Mouse (Mus musculus): ENCODE results near the gene Paox. TPM values are rescaled to one million over a fixed set of nuclear protein-coding genes. Genes with fewer than 3 reads are reported as not detected.
"Not testable (repeated sequence)": the region's sequence is repeated elsewhere in the genome, so short reads cannot be mapped to it uniquely, and the experiment has no call there.

The Paox gene
- polyA plus RNA-seq, 1 experiment from 2014 or later: 11.1 TPM

- ATAC-seq (ENCODE audit: low FRiP score): peak; percentile 98
These were observed 9.9 kb downstream of the Paox start for GRCm38 (mm10) chr7:140125278-140126021.

GRCm38 (mm10) chr7:140126022-140126350, 10.4 kb downstream of the Paox start:
- peak overlapping the region; percentile 52 for H3K4me3 ChIP-seq (replicated peaks)
- peak; percentile 5; the same call in 1 of the 2 replicates for ATAC-seq (ENCODE audit: low FRiP score)
- peak overlapping the region; percentile 80 for H3K4me2 ChIP-seq
- peaks cover 4% of the 10 kb centered on the region; the same call in 1 of the 2 replicates for H3K4me1 ChIP-seq
- 6% methylated on average over 5 of the region's 5 CpGs for WGBS
- peaks cover 3% of the 10 kb centered on the region; the same call in 1 of the 2 replicates for H3K36me3 ChIP-seq (replicated peaks)
- peaks cover 12% of the 10 kb centered on the region; the same call in 1 of the 2 replicates for H3K27me3 ChIP-seq
- H3K27ac ChIP-seq: no peak overlapping the region
- peak overlapping the region; percentile 61 for H3K9ac ChIP-seq
- no peaks in the 10 kb centered on the region for H3K9me3 ChIP-seq

More at GRCm38 (mm10) chr7:140125278-140126021, 9.9 kb downstream of the Paox start:
- Histone ChIP-seq H3K27me3 (peaks cover 12% of the 10 kb centered on the region; the same call in 1 of the 2 replicates), H3K4me3 (replicated peaks) (peak overlapping the region; percentile 52), H3K27ac (no peak overlapping the region), H3K36me3 (replicated peaks) (peaks cover 3% of the 10 kb centered on the region; the same call in 1 of the 2 replicates), H3K4me1 (peaks cover 4% of the 10 kb centered on the region; the same call in 1 of the 2 replicates), H3K4me2 (peak overlapping the region; percentile 80), H3K9ac (peak overlapping the region; percentile 61), H3K9me3 (no peaks in the 10 kb centered on the region)
- WGBS: 1% methylated on average over 40 of the region's 40 CpGs

GRCm38 (mm10) chr7:140126934-140127333, 11.3 kb downstream of the Paox start:
- ATAC-seq (ENCODE audit: low FRiP score): no peak
- H3K27ac ChIP-seq: no peak overlapping the region
- no peak overlapping the region for H3K4me2 ChIP-seq
- H3K27me3 ChIP-seq: peaks cover 12% of the 10 kb centered on the region; the same call in 1 of the 2 replicates
- H3K4me1 ChIP-seq: peaks cover 4% of the 10 kb centered on the region; the same call in 1 of the 2 replicates
- 93% methylated on average over 3 of the region's 3 CpGs for WGBS
- H3K4me3 ChIP-seq (replicated peaks): no peak overlapping the region
- peaks cover 3% of the 10 kb centered on the region; the same call in 1 of the 2 replicates for H3K36me3 ChIP-seq (replicated peaks)
- H3K9ac ChIP-seq: no peak overlapping the region
- H3K9me3 ChIP-seq: no peaks in the 10 kb centered on the region

- H3K4me2 ChIP-seq: no peak overlapping the region
- WGBS: 90% methylated on average over 2 of the region's 2 CpGs
- no peak for ATAC-seq (ENCODE audit: low FRiP score)
- H3K27me3 ChIP-seq: peaks cover 12% of the 10 kb centered on the region; the same call in 1 of the 2 replicates
- H3K4me3 ChIP-seq (replicated peaks): no peak overlapping the region
- no peak overlapping the region for H3K9ac ChIP-seq
- no peaks in the 10 kb centered on the region for H3K9me3 ChIP-seq
- H3K27ac ChIP-seq: no peak overlapping the region
- peaks cover 4% of the 10 kb centered on the region; the same call in 1 of the 2 replicates for H3K4me1 ChIP-seq
- H3K36me3 ChIP-seq (replicated peaks): peaks cover 3% of the 10 kb centered on the region; the same call in 1 of the 2 replicates
These were observed 12.3 kb downstream of the Paox start for GRCm38 (mm10) chr7:140127911-140128310.

- not testable (repeated sequence) for ATAC-seq (ENCODE audit: low FRiP score); H3K36me3 ChIP-seq (replicated peaks); H3K4me1 ChIP-seq; H3K9me3 ChIP-seq; H3K27me3 ChIP-seq; H3K4me3 ChIP-seq (replicated peaks); H3K27ac ChIP-seq; H3K4me2 ChIP-seq; H3K9ac ChIP-seq
- 93% methylated on average over 7 of the region's 7 CpGs for WGBS
These were observed 16.6 kb downstream of the Paox start for GRCm38 (mm10) chr7:140132184-140132583.

GRCm38 (mm10) chr7:140134033-140134432, 18.4 kb downstream of the Paox start:
- not testable (repeated sequence) for H3K4me3 ChIP-seq (replicated peaks); H3K27me3 ChIP-seq; H3K4me1 ChIP-seq; H3K36me3 ChIP-seq (replicated peaks); H3K27ac ChIP-seq; H3K4me2 ChIP-seq; H3K9ac ChIP-seq; ATAC-seq (ENCODE audit: low FRiP score); H3K9me3 ChIP-seq
- WGBS: 90% methylated on average over 7 of the region's 7 CpGs

GRCm38 (mm10) chr7:140135106-140135770, 19.6 kb downstream of the Paox start:
- Histone ChIP-seq H3K27ac (no peak overlapping the region), H3K4me3 (replicated peaks) (no peak overlapping the region), H3K27me3 (no peaks in the 10 kb centered on the region), H3K36me3 (replicated peaks) (peaks cover under 1% of the 10 kb centered on the region; the same call in 1 of the 2 replicates), H3K4me2 (no peak overlapping the region), H3K9ac (no peak overlapping the region), H3K9me3 (no peaks in the 10 kb centered on the region), H3K4me1 (peaks cover 7% of the 10 kb centered on the region)
- WGBS: 94% methylated on average over 5 of the region's 5 CpGs
- no peak for ATAC-seq (ENCODE audit: low FRiP score)

GRCm38 (mm10) chr7:140137135-140138020, 21.8 kb downstream of the Paox start, which contains the start of gene Mtg1:
Mtg1 (plus strand) TSS chr7:140137564.
- Histone ChIP-seq H3K9me3 (no peaks in the 10 kb centered on the region), H3K27me3 (no peaks in the 10 kb centered on the region), H3K27ac (peak within 1 kb of the TSS; percentile 63), H3K9ac (peak within 1 kb of the TSS; percentile 84), H3K4me2 (peak within 1 kb of the TSS; percentile 89), H3K4me3 (replicated peaks) (peak within 1 kb of the TSS; percentile 68), H3K4me1 (peaks cover 7% of the 10 kb centered on the region), H3K36me3 (replicated peaks) (no peaks in the 10 kb centered on the region)
- 2% methylated on average over 39 of the region's 39 CpGs for WGBS
- peak; percentile 98 for ATAC-seq (ENCODE audit: low FRiP score)

GRCm38 (mm10) chr7:140138021-140138310, 22.4 kb downstream of the Paox start:
- WGBS: 2% methylated on average over 8 of the region's 8 CpGs
- no peak for ATAC-seq (ENCODE audit: low FRiP score)
- peak overlapping the region; percentile 68 for H3K4me3 ChIP-seq (replicated peaks)

GRCm38 (mm10) chr7:140141350-140141749, 25.8 kb downstream of the Paox start:
- no peaks in the 10 kb centered on the region; the same call in 1 of the 2 replicates for H3K36me3 ChIP-seq (replicated peaks)
- H3K9me3 ChIP-seq: no peaks in the 10 kb centered on the region
- peaks cover 7% of the 10 kb centered on the region for H3K4me1 ChIP-seq
- 5% methylated on average over 14 of the region's 14 CpGs for WGBS
- no peaks in the 10 kb centered on the region for H3K27me3 ChIP-seq
- no peak overlapping the region for H3K4me3 ChIP-seq (replicated peaks)
- no peak; the same call in 1 of the 2 replicates for ATAC-seq (ENCODE audit: low FRiP score)
- no peak overlapping the region for H3K9ac ChIP-seq
- H3K4me2 ChIP-seq: no peak overlapping the region
- H3K27ac ChIP-seq: no peak overlapping the region

More at GRCm38 (mm10) chr7:140138021-140138310, 22.4 kb downstream of the Paox start:
- Histone ChIP-seq H3K36me3 (replicated peaks) (no peaks in the 10 kb centered on the region), H3K27me3 (no peaks in the 10 kb centered on the region), H3K27ac (0 out of 2 replicates have a peak overlapping the region, but pooled peaks have one; percentile 63), H3K4me1 (peaks cover 7% of the 10 kb centered on the region), H3K4me2 (peak overlapping the region; percentile 89), H3K9ac (peak overlapping the region; percentile 84), H3K9me3 (no peaks in the 10 kb centered on the region)

GRCm38 (mm10) chr7:140144550-140144949, 29.0 kb downstream of the Paox start:
- no peak overlapping the region for H3K4me2 ChIP-seq
- WGBS: 84% methylated on average over 4 of the region's 4 CpGs
- H3K9ac ChIP-seq: no peak overlapping the region
- no peaks in the 10 kb centered on the region; the same call in none of the 2 replicates for H3K36me3 ChIP-seq (replicated peaks)
- no peak overlapping the region for H3K27ac ChIP-seq
- no peak overlapping the region for H3K4me3 ChIP-seq (replicated peaks)
- no peaks in the 10 kb centered on the region for H3K27me3 ChIP-seq
- no peaks in the 10 kb centered on the region for H3K9me3 ChIP-seq
- H3K4me1 ChIP-seq: no peaks in the 10 kb centered on the region
- no peak for ATAC-seq (ENCODE audit: low FRiP score)

Data from forebrain, embryonic 12.5 days (tissue).